Mouse (Mus musculus): ENCODE measurements around the gene Mfsd13b. TPM values are rescaled to one million over a fixed set of nuclear protein-coding genes. Genes with fewer than 3 reads are reported as not detected.
"Not testable (repeated sequence)": the region's sequence is repeated elsewhere in the genome, so short reads cannot be mapped to it uniquely, and the experiment has no call there.

Mfsd13b gene
- total and polyA plus RNA-seq, 3 experiments, result not detected

DNA sequence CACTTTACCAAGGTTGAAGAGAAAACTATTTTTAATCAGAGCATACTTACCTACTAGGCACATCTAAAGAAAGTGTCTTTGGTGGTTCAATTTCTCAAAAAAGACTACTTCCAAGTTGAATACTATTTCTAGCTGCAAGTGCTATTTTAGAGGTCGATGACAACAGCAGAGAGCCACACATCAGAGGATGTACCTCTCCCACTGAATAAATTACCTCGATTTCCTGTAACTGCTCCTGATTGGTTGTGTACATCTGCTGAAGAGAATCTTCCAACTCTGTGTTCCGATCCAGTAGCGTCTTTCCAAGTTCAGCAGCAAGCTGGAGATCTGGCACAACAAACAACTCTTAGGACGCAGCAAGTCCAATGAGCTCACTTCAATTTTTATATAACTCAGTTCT is 12.2 kb upstream of the Mfsd13b start:
- no peak overlapping the region for H3K27ac ChIP-seq (ENCODE audit: insufficient read depth, low read depth)
- H3K4me1 ChIP-seq (ENCODE audit: control insufficient read depth in 1 of 2, insufficient read depth in 2 of 2), result peaks cover 0 to 5% of the 10 kb centered on the region in 2 experiments; a peak in 1 of 4 replicates
- H3K9ac ChIP-seq (ENCODE audit: insufficient read depth, low read depth), result no peak overlapping the region
- H3K27me3 ChIP-seq (replicated peaks), result no peaks in the 10 kb centered on the region
- in situ Hi-C loops (cut with MboI; ENCODE audit: low pct_ligation_motif_present, low pct_unique_long_range_greater_than_20kb, low sequenced_read_pairs), result no loop called here
- H3K9me3 ChIP-seq (replicated peaks; ENCODE audit: low read length), result no peaks in the 10 kb centered on the region
- TF ChIP-seq HCFC1 (IDR thresholded peaks at IDR 0.05; ENCODE audit: low read depth, low read length) (no peak), MEF2A (IDR thresholded peaks at IDR 0.05; ENCODE audit: borderline replicate concordance, low read depth, low read length) (no peak), IRF4 (IDR thresholded peaks at IDR 0.05; ENCODE audit: low read depth, low read length) (no peak), JUND (conservative IDR thresholded peaks at IDR 0.05; ENCODE audit: low read depth, low read length) (no peak), RAD21 (IDR thresholded peaks at IDR 0.05; ENCODE audit: low read depth, low read length) (no peak)
- no peak for DNase-seq (ENCODE audit: extremely low read depth)
- H3K4me3 ChIP-seq (replicated peaks in 1 of 3; ENCODE audit: low read depth in 2 of 3, low read length in 2 of 3, poor library complexity in 1 of 3), result no peak overlapping the region
- dilution Hi-C loops (cut with MboI; ENCODE audit: extremely low pct_ligation_motif_present, extremely low pct_unique_long_range_greater_than_20kb, low sequenced_read_pairs), result no loop called here
- H3K79me2 ChIP-seq (replicated peaks; ENCODE audit: control insufficient read depth, extremely low read depth, insufficient read depth, poor library complexity, severe bottlenecking), result 0 out of 2 replicates have a peak, but pooled peaks cover 1% of the 10 kb centered on the region
- no peak overlapping the region for H3K4me2 ChIP-seq (ENCODE audit: insufficient read depth, low read depth, poor library complexity, severe bottlenecking)
- H3K36me3 ChIP-seq (replicated peaks in 1 of 2; ENCODE audit: control insufficient read depth in 1 of 2, insufficient read depth in 1 of 2, low read length in 1 of 2), result peaks cover 0 to 11% of the 10 kb centered on the region in 2 experiments

DNA sequence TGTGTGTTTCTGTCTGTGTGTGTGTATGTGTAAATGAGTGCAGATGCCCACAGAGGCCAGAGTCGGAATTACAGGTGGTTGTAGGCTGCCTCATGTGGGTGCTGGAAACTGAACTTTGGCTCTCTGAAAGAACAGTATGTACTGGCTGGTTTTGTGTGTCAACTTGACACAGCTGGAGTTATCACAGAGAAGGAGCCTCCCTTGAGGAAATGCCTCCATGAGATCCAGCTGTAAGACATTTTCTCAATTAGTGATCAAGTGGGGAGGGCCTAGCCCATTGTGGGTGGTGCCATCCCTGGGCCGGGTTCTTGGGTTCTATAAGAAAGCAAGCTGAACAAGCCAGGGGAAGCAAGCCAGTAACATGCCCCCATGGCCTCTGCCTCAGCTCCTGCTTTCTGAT is 9.8 kb upstream of the Mfsd13b start:
- H3K4me2 ChIP-seq (ENCODE audit: insufficient read depth, low read depth, poor library complexity, severe bottlenecking); in situ Hi-C loops (cut with MboI; ENCODE audit: low pct_ligation_motif_present, low pct_unique_long_range_greater_than_20kb, low sequenced_read_pairs); DNase-seq (ENCODE audit: extremely low read depth); H3K27me3 ChIP-seq (replicated peaks); H3K27ac ChIP-seq (ENCODE audit: insufficient read depth, low read depth); H3K36me3 ChIP-seq (replicated peaks in 1 of 2; ENCODE audit: control insufficient read depth in 1 of 2, insufficient read depth in 1 of 2, low read length in 1 of 2); H3K9me3 ChIP-seq (replicated peaks; ENCODE audit: low read length); H3K4me3 ChIP-seq (replicated peaks in 1 of 3; ENCODE audit: low read depth in 2 of 3, low read length in 2 of 3, poor library complexity in 1 of 3); dilution Hi-C loops (cut with MboI; ENCODE audit: extremely low pct_ligation_motif_present, extremely low pct_unique_long_range_greater_than_20kb, low sequenced_read_pairs); H3K79me2 ChIP-seq (replicated peaks; ENCODE audit: control insufficient read depth, extremely low read depth, insufficient read depth, poor library complexity, severe bottlenecking); H3K9ac ChIP-seq (ENCODE audit: insufficient read depth, low read depth): not testable (repeated sequence)
- peaks cover 0 to 11% of the 10 kb centered on the region in 2 experiments; a peak in 1 of 4 replicates for H3K4me1 ChIP-seq (ENCODE audit: control insufficient read depth in 1 of 2, insufficient read depth in 2 of 2)

- H3K79me2 ChIP-seq (replicated peaks; ENCODE audit: control insufficient read depth, extremely low read depth, insufficient read depth, poor library complexity, severe bottlenecking), result peaks cover 1% of the 10 kb centered on the region; the same call in 1 of the 2 replicates
- no peaks in the 10 kb centered on the region for H3K27me3 ChIP-seq (replicated peaks)
- H3K4me2 ChIP-seq (ENCODE audit: insufficient read depth, low read depth, poor library complexity, severe bottlenecking), result no peak overlapping the region
- in situ Hi-C loops (cut with MboI; ENCODE audit: low pct_ligation_motif_present, low pct_unique_long_range_greater_than_20kb, low sequenced_read_pairs), result no loop called here
- no peak overlapping the region for H3K27ac ChIP-seq (ENCODE audit: insufficient read depth, low read depth)
- DNase-seq (ENCODE audit: extremely low read depth), result no peak
- no peak overlapping the region for H3K9ac ChIP-seq (ENCODE audit: insufficient read depth, low read depth)
- peaks cover 0 to 3% of the 10 kb centered on the region in 2 experiments for H3K36me3 ChIP-seq (replicated peaks in 1 of 2; ENCODE audit: control insufficient read depth in 1 of 2, insufficient read depth in 1 of 2, low read length in 1 of 2)
- peaks cover 0 to 11% of the 10 kb centered on the region in 2 experiments; a peak in 1 of 4 replicates for H3K4me1 ChIP-seq (ENCODE audit: control insufficient read depth in 1 of 2, insufficient read depth in 2 of 2)
- no peak overlapping the region for H3K4me3 ChIP-seq (replicated peaks in 1 of 3; ENCODE audit: low read depth in 2 of 3, low read length in 2 of 3, poor library complexity in 1 of 3)
- dilution Hi-C loops (cut with MboI; ENCODE audit: extremely low pct_ligation_motif_present, extremely low pct_unique_long_range_greater_than_20kb, low sequenced_read_pairs), result no loop called here
- H3K9me3 ChIP-seq (replicated peaks; ENCODE audit: low read length), result no peaks in the 10 kb centered on the region
- TF ChIP-seq KAT2A (IDR thresholded peaks at IDR 0.05; ENCODE audit: insufficient replicate concordance, low read length) (no peak), ZMIZ1 (IDR thresholded peaks at IDR 0.05; ENCODE audit: low read depth, low read length) (no peak), MAFK (IDR thresholded peaks at IDR 0.05; ENCODE audit: insufficient replicate concordance, low read length) (no peak), USF2 (conservative IDR thresholded peaks at IDR 0.05; ENCODE audit: low read depth, low read length) (no peak)
Observed at GRCm38 (mm10) chr7:120974001-120974400, 8.3 kb upstream of the Mfsd13b start.

Measured in CH12.LX (cell line).